Mouse (Mus musculus) right cerebral cortex, adult 2 months (tissue): ENCODE results near the gene Anxa7.

ENCODE experiments used
- DNase-seq, 2 experiments: peaks; one replicate each; pipeline ENCODE4 v3.0.0; 2021 to 2022; ENCODE audit warnings: low spot score in 2 of 2

Gene Anxa7

DNA sequence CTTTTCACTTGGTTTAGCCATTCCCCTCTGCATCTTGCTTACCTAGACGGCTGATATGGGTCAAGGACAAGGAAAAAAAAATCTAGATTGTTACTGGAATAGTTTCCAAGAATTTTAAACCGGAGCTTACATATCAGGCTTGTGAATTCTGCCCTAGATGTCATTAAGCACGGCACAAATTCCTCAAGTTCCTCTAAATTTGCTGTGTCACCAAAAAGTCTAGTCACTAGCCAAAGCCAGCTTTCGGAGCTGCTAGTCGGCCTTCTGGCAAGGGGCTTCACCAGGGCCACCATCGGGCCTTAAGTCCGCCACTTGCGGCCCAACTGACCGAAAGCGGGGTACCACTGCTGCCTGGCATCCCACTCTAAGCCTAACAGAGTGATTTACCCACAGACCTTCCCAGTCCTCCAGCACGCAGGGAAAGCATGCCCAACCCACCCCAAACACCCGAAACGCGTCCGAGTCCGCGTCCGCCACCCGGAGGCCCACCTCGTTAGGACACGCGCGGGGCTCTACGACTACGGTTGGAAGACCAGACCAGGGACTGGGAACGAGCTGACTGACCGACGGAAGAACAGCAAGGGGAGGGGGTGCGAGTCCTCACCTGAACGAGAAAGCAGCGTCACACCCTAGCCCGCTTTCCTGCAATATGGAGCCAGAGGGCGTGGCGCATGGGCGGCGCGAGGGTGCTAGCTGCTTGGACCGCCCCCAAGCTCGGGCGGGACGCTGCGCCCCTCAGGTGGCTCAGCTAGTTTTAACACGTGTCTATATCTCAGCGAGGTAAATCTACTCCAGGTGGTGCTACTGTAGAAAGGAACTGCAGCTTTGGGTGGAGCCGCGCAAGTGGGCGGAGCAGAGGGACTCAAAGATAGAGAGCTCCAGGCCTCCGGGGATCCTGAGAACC is at the start of gene Anxa7:
Gene Anxa7, minus strand, starts transcription at position 843 of the 904 bp plus-strand sequence.
- DNase-seq: peak; percentile 77 to 82

DNA sequence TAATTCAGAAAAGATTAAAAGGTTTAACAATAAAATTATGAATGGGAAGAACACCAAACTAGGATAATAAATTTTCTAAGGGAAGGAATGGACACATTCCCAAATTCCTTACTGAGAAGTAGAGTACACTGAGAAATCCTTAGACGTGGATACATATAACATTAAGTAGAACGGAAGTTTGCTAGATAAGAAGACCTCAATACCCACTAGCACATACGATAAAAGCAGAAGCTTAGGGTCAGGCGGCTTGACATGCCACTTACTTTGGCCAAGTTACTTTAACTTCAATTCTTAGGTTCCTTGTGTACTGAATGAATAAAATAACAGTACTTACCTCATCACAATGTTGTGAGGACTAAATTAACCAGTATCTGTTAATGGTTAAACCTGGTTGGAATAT is 49.7 kb upstream of the Anxa7 start:
- DNase-seq: no peak

DNA sequence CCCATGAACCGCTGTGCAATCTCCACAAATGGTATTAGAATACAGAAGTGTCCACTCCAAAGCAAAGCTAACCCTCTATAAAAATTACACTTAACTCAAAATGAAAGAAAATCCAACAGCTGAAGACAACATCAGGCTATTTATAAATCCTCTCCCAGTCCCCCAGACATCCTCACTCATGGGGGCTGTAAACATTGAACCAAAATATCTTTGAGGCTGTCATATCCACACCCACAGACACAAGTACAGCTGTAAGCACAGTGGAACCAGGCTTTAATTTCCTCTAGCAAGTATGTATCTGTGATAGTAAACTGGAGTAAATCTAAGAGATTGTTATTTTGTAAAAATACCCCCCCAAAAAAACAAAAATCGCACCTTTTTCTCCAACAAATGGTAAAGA is 40.2 kb upstream of the Anxa7 start:
- no peak for DNase-seq

DNA sequence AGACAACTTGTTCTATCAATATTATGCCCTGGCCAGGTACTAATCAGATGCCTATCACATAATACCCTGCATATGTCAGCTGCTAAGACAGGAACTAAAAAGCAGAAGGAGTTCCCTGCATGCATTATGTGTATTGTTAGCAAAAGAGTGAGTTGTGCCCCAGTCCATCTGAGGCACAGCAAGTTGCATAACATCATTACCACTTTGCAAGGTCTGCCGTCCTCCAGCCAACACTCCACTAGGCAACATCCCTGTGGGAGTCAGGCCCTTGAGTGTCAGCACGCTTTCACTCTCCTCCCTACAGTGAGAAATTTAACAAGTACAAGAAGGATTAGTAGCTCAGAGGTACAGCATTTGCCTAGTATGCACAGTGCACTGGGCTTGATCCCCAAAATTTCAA is 28.5 kb upstream of the Anxa7 start:
- DNase-seq: no peak

DNA sequence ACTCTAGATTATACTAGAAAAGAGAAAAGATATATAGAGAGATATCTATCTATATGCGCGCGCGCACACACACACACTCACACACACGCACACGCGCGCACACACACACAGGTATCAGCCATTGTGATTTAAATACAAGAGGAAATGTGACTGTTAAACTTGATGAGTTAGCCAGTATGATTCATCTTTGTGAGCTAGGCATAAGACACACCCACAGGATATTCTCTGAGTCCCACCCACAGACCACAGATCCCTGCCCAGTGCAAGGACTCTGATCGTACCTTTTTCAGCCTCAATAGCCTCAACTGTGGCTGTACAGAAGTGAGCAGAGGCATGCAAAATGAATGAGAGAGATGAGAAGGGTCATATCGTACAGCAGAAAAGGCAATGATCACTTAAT is 23.0 kb upstream of the Anxa7 start:
- DNase-seq: no peak

DNA sequence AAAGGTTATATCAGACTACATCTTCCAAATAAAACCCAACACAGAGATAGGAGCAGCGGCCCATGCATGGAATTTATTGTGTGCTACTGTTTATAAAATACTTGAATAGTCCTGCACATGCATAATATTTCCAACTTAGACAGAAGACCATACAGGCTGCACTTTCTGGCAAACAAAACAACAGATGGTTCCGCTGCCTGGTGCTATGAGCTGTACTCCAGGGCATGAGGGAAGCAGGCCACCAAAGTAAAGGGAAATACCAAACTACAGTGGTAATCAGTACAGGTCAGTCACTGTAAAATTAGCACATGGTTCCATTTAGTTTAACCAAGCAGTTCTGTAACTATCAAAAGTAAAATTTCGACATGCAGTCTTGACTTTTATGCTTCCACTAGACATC is 20.0 kb upstream of the Anxa7 start:
- no peak for DNase-seq

DNA sequence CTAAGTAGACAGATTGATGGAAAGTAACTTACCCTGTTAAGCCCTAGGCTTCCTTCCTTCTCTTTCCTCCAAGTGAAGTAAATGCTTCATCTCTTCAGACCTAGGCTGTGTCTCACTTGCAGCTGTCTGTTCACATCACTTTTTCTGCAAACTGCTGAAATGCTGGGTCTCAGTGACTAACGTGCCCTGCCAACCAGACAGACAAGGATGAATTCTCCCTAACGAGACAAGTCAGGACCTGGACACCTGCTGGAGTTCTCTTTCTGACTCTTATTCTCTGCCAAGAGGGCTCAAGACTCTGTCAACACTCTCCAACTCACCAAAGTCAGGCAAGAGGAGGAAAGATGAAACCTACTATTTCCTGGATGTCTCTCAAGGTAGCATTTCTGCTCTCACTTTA is 16.7 kb upstream of the Anxa7 start, which contains the start of gene Mss51:
Gene Mss51, minus strand, starts transcription at position 299 of the 400 bp plus-strand sequence.
- no peak for DNase-seq

DNA sequence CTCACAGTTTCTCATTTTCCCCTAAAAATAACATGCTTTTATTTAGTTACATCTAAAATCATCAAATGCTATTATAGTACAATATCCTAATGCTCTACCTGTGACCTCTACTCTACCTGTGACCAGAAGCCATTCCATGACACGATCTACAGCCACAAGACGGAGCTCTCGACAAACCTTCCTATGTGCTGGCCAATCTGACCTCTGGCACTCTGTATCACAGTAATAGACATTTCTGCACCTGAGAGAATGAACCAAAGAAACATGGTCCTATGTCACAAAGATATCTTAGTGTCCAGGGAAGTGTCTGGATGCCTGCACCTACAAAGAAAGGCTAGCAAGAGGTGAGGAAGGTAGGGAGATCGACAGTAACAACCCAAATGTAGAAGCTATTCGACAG is 6.1 kb upstream of the Anxa7 start:
- DNase-seq: no peak

DNA sequence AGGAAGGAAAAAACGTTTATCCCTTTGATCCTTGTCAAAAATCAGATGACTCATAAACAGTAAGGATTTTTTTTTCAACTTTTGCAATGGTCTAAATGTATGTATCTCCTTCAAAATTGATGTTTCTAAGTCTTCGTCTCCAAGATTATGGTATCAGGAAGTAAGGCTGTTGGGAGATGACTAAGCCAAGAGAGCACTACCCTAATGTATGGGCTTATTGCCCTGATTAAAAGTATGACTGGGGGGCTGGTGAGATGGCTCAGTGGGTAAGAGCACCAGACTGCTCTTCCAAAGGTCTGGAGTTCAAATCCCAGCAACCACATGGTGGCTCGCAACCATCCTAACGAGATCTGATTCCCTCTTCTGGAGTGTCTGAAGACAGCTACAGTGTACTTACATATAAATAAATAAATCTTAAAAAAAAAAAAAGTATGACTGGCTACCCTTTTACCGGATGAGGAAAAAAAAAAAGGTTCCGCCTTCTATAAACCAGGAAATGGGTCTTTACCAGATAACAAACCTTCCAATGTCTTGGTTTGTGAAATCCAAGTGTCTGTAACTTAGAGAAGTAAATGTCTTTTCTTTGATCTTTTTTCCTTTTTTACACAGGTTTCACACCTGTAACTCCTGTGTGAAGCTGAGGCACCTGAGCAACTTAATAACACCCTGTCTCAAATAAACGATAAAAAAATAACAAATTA is 2.3 kb upstream of the Anxa7 start:
- no peak for DNase-seq

DNA sequence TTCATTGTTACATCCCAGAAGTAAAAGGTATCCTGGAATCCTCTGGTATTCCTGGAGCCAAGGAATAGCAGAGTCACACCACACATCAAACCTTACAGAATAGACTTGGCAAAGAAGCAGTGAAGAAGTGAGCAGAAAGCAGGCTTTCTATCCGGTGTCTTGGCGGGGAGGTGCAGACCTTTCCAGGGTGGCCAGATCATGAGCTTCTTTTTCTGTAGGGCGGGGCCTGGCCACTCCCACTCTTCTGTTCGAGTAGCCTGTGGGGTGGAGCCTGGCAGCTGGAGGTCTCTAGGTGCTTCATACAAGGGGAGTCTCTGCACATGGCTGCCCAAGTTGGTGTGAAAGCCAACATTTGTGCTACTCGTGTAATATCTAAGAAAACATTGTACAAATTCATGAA is 1.3 kb upstream of the Anxa7 start:
- no peak for DNase-seq

DNA sequence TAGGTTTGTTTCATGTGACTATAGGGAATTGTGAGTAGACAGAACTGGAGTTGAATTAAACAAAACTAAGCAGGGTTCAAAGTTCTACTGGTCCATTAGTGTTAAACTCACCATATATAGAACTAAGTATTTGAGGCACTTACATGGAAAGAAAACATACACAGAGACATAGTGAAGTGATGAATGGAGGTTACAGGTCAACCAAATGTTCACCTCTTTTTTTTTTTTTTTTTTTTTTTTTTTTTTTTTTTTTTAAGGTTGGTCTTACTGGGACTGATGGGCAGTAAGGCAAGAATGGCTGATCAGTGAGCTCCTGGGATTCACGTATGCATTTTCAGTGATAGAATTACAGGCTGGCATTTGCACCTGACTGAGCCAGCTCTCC is 254 bp upstream of the Anxa7 start:
- DNase-seq: no peak

DNA sequence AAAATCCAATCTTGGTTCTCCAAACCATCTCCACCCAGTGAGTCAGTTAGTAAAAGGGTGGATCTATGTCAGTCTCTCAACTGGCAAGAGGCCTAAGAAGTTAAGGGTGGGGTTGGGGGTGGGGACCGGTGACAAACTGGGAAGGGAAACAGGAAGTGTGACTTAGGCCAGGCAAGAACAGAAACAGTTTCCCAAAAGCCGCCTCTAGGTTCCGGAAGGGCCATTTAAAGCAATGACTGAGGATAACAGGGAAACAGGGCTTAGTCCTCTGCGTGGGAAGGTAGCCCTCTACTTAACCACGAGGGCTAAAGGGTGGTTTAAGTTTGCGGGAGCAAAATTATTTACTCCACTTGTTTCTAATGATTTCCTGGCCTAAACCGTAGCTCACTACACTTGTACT is 1.1 kb downstream of the Anxa7 start:
- no peak for DNase-seq

DNA sequence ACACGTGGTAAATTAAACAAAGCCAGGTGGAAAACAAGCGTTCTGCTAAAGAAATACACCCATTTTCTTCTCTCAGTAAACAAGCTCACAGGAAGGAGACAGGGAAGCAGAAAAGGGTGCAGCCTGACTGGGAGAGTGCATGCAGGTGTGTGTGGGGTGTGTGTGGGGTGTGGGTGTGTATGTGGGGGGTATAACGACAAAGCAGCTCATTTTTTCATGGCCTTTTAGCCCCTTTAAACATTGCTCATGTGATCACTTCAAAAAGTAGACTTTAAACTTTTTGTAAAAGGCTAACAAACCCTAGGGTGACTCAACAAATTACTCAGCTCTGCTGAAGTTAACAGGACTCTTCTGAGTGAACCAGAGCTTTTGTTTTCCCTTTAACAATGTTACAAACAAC is 1.5 kb downstream of the Anxa7 start:
- no peak for DNase-seq

DNA sequence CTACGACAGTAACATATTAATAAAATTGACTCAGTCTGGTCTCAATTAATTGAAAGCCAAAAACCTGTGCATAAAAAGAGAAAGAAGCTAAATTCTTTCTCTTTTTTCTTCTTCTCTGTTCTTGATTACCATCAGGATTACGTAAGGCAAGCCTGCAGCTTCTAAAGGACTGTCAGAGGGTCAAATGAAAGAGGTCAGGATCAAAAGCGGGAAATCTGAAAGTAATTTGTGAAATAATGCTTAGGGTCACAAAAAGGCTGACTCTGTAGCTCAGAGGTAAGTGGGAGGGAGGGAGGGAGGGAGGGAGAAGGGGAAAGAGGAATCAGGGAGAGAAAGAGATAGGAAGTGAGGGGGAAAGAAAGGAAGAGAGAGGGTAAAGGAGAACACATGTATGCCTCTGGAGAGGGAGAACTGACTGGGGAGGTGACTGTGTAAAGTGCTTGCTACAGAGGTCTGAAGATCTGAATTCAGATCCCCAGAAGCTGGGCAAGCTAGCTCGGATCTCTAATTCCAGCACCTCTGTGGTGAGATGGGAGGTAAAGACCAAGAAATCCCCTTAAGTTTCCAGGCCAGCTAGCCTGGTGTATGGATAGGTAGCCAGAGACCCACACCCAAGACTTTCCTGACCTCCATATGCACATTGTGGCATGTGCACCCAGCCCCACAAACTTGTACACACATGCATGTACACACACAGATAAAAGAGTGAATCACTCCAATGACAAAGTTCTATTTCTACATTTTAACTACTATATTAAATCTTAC is 2.5 kb downstream of the Anxa7 start:
- DNase-seq: no peak

DNA sequence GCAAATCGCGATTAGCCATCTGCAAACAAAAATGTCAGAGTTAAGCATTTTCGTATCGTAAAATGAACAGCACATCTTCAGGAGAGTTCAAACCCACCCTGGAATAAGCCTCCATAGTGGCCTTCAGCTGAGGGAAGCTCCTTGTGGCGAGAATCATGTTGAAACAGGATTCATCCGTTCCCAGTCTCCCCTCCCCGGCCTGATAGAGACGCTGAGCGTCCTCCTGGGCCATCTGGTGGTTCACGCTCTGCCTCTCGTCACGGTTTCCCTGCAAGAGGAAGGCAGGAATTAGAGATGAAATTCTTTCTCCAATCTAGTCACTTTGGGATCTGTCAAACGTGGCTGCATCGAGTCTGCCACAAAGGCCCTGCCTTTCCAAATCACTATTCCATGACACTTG is 19.7 kb downstream of the Anxa7 start:
- DNase-seq: no peak

DNA sequence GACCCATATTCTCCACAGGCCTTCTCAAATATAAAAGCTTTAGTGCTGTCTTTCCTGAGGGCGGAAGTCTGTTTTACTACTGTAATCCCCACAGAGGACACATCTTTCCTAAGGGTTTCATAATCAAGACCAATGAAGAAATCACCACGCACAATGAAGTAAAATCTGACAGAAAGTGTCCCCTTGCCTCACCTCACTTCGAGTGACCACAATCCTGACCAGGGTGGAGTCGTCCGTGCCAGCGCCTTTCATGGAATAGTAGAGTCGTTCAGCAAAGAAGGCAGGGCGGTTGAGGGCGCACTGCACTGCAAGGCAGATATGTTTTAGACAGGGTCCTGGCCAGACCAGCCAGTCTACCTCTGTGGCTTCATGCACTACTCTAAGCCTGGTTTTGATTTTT is 21.6 kb downstream of the Anxa7 start:
- DNase-seq: no peak

DNA sequence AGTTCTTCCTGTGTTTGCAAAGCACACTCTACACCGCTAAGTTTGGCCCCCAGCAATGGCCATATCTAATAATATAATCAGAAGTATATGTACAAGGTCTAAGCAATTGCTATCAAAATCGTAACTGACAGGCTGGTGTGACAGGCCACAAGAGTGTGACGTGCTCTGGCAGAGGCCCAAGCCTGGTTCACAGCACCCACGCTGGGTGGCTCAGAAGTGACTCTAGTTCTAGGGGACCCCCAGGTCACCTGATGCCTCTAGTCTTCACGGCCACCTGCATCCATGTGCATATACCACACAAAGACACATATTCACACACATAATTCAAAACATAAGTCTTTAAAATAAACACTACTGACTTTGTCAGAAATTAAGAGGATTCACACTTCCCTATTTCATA is 27.0 kb downstream of the Anxa7 start:
- no peak for DNase-seq

DNA sequence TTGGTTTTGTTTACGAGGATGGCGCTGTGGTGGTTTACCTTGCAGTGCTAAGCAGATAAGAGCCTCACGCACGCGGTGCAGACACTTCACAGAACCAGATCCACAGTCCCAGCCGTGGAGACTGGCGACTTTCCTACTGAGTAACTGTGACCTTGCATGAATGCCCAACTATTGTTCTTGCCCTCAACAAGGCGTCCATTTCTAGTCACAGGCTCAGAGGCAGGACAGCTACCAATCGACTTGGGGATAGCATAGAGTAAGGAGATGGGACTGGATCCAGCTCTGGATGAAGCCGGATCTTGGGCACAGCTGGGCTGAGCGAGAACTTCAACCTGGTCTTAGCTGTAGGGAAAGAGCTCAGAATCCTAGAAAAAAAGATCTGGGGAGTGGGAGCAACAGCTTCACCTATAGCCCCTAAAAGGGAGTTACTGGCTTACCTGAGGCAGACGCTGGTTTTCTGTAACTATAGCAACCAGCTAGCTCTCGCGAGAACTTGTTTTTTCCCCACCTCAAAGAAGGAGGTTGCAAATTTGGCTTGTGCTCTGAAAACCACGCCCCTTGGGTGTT is 28.1 kb downstream of the Anxa7 start, which contains the start of gene Cfap70:
Gene Cfap70, minus strand, starts transcription at position 462 of the 567 bp plus-strand sequence.
- peak; percentile 60 to 65 for DNase-seq

DNA sequence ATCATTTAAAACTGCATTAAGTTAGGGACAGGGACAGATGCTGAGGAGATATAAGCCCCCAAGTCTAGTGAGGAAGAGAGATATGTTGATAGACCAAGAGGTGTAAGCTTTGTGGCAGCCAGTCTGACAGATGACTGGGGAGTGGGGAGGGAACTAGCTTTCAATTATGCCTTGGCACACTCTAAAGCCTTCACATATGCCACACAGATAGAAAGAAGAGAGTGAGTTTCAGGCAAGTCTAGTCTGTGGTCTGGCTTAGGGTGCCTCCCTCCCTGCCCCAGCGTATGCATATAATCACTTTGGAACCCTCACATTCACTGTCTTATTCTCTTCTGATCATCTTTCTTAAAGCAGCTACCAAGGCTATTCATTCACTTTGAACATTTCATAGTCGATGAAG is 28.6 kb downstream of the Anxa7 start:
- DNase-seq: no peak

DNA sequence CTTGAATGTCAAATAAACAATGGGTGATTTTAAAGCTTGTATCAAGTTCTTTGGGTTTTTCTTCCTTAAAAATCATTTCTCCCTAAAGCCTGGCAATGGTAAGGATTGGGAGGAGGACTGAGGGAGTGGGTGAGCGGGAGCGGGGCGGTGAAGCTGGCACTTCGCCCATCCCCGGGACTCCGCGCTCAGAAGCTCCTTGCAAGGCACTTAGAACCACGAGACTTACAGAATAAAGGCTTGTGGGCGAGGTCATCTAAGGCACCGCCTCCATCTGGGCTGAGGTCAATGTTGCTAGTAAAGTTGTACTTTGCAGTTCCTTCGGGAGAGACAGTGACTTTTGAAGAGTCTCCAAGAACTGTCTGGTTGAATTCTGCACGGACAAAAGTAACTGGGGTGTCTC is 32.7 kb downstream of the Anxa7 start:
- DNase-seq: peak; percentile 36 to 40

DNA sequence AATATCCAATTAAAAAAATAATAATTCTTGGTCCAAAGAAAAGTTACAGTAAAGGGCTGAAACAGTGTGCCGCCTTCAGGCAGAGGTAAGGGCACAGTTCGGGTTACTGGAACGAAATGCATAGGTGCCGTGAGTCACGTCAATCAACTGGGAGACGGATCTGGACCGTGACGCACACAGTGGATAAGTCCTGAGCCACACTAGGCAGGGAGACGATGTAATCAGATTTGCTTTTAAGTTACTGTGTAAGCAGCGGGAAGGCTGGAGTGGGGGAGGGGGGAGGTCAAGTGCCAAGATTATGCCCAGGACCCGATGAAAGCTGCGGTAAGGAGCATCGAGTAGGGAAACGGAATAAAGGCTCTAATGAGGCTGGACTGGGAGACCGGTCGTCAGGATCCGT is 37.7 kb downstream of the Anxa7 start:
- DNase-seq: no peak

DNA sequence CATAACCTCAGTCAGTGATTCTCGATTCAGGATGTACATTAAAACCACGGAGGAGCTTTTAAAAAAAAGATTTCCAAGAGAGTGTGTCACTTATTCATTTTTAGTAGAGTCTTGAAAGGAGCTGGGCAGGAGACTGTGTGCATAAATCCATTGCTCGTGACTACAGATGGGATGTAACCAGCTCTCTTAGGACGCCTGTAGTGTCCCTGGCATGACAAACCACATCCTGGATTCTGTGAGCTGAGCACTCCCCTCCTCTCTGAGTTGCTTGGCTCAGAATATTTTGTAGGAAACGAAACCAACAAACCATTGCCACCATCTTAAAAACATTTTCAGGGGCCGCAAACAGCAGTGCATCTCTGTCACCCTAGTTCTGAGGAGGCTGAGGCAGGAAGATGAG is 43.0 kb downstream of the Anxa7 start:
- DNase-seq: no peak
